Mouse (Mus musculus) left cerebral cortex, adult 2 months (tissue): ENCODE measurements around the gene Dusp15. TPM values are rescaled to one million over a fixed set of nuclear protein-coding genes. Genes with fewer than 3 reads are reported as not detected.
A peak's percentile ranks its signal among the peaks of the same experiment; 100 is the strongest.

Source experiments
- DNase-seq, 2 experiments: peaks; one replicate each; pipeline ENCODE4 v3.0.0; 2021 to 2022; ENCODE audit warnings: low spot score in 2 of 2, mixed read lengths in 1 of 2; ENCODE audit errors: extremely low spot score in 1 of 2
- H3K27ac ChIP-seq: fragments of 200-600 bp; 2 replicates; pipeline ENCODE4 v1.8.1; 2022
- H3K4me3 ChIP-seq: fragments of 200-600 bp; 2 replicates; pipeline ENCODE4 v1.8.1; 2022
- CTCF ChIP-seq: fragments of 200-600 bp; IDR thresholded peaks from 2 replicates; pipeline ENCODE4 v1.8.1; 2022; ENCODE audit warnings: antibody characterized with exemption, mild to moderate bottlenecking, moderate library complexity
- intact Hi-C: fragments of 180-260 bp; cut with DNase I; formaldehyde crosslinking; loops from one replicate; pipeline ENCODE4 v1.15.1; 2025
- total RNA-seq, 2 experiments: library from RNA; stranded (reverse); gene quantifications; 2 replicates each; pipeline ENCODE4 v1.2.3; 2021

The Dusp15 gene
- total RNA-seq, 2 experiments from 2014 or later, result 16.9 to 20.3 TPM

GRCm38 (mm10) chr2:152928988-152929370 is 22.5 kb downstream of the Dusp15 start:
- H3K4me3 ChIP-seq, result no peak overlapping the region
- H3K27ac ChIP-seq, result no peak overlapping the region
- no peak for DNase-seq
- TF ChIP-seq CTCF, result no peak
- intact Hi-C loops, result no loop called here

DNA sequence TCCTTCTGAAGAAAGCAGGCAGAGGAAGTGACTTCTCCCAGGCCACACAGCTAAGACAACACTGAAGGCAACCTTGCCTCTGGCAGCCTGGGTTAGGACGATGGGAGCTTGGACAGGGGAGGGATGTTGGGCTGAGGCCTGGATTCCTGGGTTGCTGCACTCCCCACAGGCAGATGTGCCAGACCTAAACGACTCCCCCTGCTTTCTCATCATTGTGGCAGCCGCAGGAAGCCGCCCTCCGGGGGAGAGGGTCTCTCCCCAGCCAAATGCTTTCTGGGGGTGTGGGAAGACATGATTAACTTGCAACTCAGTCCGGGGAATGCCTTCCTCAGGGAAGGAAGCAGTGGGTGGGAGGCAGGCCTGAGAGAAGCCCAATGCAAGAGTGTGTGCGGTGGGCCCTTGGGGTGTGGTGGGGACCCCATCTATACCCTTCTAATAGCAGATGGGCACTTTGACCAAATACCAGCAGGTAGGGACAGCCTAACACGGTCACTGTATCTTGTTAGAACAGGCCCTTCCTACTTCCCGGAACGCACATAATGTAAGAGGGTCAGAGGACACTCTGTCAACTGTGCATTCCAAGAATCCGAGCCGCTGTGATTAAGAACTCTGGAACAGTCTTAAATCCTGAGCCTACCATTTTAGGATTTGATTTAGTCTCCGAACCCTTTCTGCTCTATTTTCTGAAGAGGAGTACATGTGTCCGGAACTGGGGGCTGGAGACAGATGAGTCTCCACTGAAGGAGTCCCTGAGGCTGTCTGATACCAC is 23.1 kb downstream of the Dusp15 start:
- TF ChIP-seq CTCF, result no peak
- H3K27ac ChIP-seq, result no peak overlapping the region
- intact Hi-C loops, result no loop called here
- DNase-seq, result no peak
- no peak overlapping the region for H3K4me3 ChIP-seq

DNA sequence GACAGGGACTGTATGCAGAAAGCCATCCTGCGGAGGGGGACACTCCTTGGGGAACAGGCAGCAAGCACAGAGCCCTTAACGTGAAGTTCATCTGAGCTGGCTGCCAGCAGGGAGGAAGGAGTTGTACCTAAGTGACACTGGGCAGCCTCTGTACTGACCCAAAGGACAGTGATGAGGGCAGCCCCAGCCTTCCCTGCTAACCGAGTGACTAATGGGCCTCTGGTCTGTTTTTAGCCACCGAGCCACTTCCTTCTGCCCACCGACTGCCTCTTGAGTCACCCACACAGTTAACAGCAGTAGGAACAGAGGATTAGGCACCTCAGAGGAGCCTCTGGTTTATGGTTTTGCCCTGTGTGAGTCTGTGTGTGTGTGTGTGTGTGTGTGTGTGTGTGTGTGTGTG is 24.1 kb downstream of the Dusp15 start:
- H3K4me3 ChIP-seq, result no peak overlapping the region
- intact Hi-C loops, result no loop called here
- H3K27ac ChIP-seq, result no peak overlapping the region
- peak in 1 of 2 experiments; percentile 18 for DNase-seq
- no peak for TF ChIP-seq CTCF

- Histone ChIP-seq H3K27ac (no peak overlapping the region), H3K4me3 (no peak overlapping the region)
- no peak for TF ChIP-seq CTCF
- no peak for DNase-seq
- intact Hi-C loops, result no loop called here
Observed at GRCm38 (mm10) chr2:152926896-152927295, 24.6 kb downstream of the Dusp15 start.

DNA sequence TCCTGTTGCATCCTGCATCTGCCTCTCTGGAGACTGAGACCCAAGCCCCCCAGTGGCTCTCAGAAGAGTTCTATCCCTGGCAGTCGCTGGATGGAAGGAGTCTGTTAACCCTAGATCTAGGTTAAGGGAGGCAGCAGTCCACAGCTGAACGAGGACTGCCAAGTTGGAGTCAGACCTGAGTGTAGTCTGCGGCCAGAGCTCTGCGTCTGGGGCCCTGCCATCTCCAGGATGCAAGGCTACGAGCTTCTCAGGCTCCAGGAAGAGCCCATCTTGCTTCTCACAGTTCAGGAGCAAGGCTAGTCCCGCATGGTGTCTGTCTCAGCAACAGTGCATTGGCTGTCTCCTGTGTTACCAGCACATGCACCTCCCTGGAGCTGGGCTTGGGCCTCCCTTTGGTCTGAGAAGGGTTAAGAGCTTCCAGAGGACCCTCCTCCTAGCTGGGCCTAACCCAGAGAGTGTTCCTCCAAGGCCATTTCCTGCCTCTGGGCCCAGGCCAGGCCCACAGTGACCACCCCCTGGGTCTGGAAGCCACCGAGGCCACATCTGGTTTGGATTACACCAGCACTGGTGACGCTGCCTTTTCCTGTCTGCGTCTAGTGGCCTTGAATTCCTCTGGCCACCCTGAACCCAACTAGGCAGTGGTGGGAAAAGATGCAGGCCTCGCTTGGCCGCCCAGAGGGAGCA is 26.2 kb downstream of the Dusp15 start:
- intact Hi-C loops, result no loop called here
- DNase-seq, result no peak
- no peak for TF ChIP-seq CTCF
- Histone ChIP-seq H3K27ac (no peak overlapping the region), H3K4me3 (no peak overlapping the region)

GRCm38 (mm10) chr2:152924543-152924942 is 27.0 kb downstream of the Dusp15 start:
- Histone ChIP-seq H3K4me3 (no peak overlapping the region), H3K27ac (no peak overlapping the region)
- TF ChIP-seq CTCF, result no peak
- DNase-seq, result no peak
- intact Hi-C loops, result no loop called here

DNA sequence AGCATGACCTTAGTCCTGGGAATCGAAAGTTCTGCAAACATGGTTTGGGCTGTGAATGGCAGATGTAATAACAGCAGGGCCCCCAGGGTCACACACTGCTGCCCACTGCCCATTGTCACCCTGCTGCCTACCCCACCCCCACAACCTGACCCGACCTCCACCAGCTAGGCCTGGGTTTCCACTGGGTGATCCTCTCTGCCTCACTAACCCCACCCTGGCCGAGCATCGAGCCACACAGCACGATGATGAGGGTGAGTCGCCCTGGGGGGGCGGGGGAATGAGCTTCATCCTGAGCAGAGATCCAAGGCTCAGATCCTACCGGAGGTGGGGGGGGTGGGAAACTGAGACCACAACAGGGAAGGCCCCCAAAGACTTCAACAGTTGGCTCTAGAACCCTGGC is 27.4 kb downstream of the Dusp15 start:
- H3K27ac ChIP-seq, result no peak overlapping the region
- no peak for TF ChIP-seq CTCF
- no peak for DNase-seq
- intact Hi-C loops, result no loop called here
- H3K4me3 ChIP-seq, result no peak overlapping the region

DNA sequence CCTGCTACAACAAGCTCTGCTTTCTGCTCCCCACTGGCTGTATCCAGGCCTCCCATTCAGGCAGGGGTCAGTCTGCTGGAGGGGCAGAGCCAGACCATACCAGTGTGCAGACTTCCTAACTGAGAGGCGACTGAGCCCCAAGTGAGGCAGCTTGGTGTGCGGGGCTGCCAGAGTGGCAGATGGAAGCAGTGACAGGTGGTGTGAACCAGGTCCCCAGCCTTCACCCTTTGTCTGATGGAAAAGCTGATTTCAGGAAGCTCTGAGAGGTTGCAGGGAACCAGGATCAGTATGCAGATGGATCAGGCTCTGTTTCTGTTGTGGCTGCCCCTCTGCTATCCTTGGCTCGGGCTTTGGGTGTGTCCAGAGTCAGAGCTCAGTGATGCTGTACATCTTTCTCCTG is 27.9 kb downstream of the Dusp15 start:
- DNase-seq, result no peak
- no peak overlapping the region for H3K27ac ChIP-seq
- no peak overlapping the region for H3K4me3 ChIP-seq
- intact Hi-C loops, result no loop called here
- TF ChIP-seq CTCF, result no peak

DNA sequence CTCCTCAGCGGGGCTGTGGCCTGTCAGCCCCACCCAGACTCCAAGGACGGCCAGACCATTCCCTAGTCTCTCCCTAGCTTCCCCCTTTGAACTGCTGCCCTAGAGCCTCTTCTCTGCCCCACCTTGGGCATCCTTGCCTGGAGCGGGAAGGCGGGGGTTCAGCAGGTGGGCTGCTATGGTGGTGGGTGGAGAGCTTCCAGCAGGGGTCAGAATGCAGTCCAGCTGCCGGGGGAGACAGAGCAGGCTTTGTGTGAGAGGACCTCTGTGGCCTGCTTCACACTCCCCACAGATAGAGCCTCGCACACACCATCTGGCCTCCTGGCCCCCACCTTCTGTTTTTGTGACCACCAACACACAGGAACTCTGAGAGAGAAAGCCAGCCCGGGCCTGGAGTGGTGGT is 29.1 kb downstream of the Dusp15 start:
- DNase-seq, result no peak
- intact Hi-C loops, result no loop called here
- TF ChIP-seq CTCF, result no peak
- H3K27ac ChIP-seq, result no peak overlapping the region
- no peak overlapping the region for H3K4me3 ChIP-seq

DNA sequence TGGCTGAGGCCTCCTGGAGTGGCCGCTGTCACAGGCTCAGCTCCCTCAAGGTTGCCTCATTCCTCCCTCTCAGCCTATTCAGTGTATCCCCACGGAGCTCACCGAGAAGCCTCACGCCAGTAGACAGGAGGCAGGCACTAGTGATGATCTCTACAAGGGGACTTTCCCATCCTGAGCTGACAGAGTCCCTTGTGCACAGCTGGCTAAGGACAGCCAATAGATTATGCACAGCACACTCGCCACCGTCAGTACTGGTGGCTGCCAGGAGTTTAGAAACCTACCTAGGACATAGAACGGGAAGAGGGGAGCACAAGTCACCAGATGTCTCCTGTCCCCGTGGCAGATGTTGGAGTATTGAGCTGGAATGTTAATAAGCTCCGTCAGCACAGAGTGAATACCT is 33.8 kb downstream of the Dusp15 start:
- Histone ChIP-seq H3K27ac (no peak overlapping the region), H3K4me3 (no peak overlapping the region)
- intact Hi-C loops, result loop anchor here (10.0 kb wide), 2 partner anchors 487 to 667 kb away; no protein-coding TSS in a partner anchor
- TF ChIP-seq CTCF, result no peak
- DNase-seq, result no peak

DNA sequence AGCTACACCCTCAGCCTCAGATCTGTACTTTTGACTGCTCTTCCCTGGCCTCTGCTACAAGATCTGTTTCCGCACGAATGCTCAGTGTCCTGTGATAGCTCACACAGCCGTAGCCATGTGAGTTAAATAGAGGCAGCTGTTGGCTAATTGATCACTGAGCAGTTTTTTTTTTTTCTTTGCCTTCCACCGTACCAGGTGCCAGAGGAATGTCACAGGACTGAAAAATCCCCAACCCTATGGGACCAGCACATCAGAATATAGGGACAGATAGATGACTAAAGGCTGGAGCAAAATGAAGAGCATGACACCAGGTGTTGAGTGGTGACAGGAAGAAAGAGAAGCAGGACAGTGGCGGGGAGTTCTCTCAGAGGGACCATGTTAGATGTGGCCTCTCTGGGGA is 35.4 kb downstream of the Dusp15 start:
- no peak for DNase-seq
- no peak overlapping the region for H3K27ac ChIP-seq
- H3K4me3 ChIP-seq, result no peak overlapping the region
- TF ChIP-seq CTCF, result no peak
- intact Hi-C loops, result loop anchor here (10.0 kb wide), 2 partner anchors 489 to 669 kb away; no protein-coding TSS in a partner anchor

GRCm38 (mm10) chr2:152915453-152915852 is 36.0 kb downstream of the Dusp15 start:
- no peak for TF ChIP-seq CTCF
- intact Hi-C loops, result loop anchor here (2.0 to 10.0 kb wide), 3 partner anchors 165 to 669 kb away; no protein-coding TSS in a partner anchor
- no peak overlapping the region for H3K4me3 ChIP-seq
- DNase-seq, result no peak
- no peak overlapping the region for H3K27ac ChIP-seq
